Mouse (Mus musculus) heart, embryonic 11.5 days (tissue): ENCODE data around the gene Tmem251. TPM values are rescaled to one million over a fixed set of nuclear protein-coding genes. Genes with fewer than 3 reads are reported as not detected.

ENCODE experiments used
- ATAC-seq: fragments of 200-750 bp; cut with Nextera tagmentation; replicated peaks from 2 replicates; pipeline ENCODE4 v1.8.0; 2017; ENCODE audit warnings: moderate library complexity; ENCODE audit not compliant: insufficient number of reproducible peaks, low FRiP score, low TSS enrichment
- H3K27ac ChIP-seq: fragments of 300-500 bp; sonication (generic); 2 replicates; pipeline ENCODE4 v1.5.1; 2014; ENCODE audit warnings: mild to moderate bottlenecking, low read depth, low read length
- H3K27me3 ChIP-seq: fragments of 300-500 bp; sonication (generic); 2 replicates; pipeline ENCODE4 v1.6.1; 2014; ENCODE audit warnings: mild to moderate bottlenecking, low read length, mixed read lengths; ENCODE audit not compliant: control insufficient read depth, insufficient read depth
- H3K36me3 ChIP-seq: fragments of 300-500 bp; sonication (generic); 2 replicates; pipeline ENCODE4 v1.6.1; 2014; ENCODE audit warnings: mild to moderate bottlenecking, low read length, moderate library complexity, mixed read lengths; ENCODE audit not compliant: control insufficient read depth, insufficient read depth
- H3K4me1 ChIP-seq: fragments of 300-500 bp; sonication (generic); 2 replicates; pipeline ENCODE4 v1.6.1; 2014; ENCODE audit warnings: low read length; ENCODE audit not compliant: control insufficient read depth, insufficient read depth
- H3K4me2 ChIP-seq: fragments of 300-500 bp; sonication (generic); 2 replicates; pipeline ENCODE4 v1.6.1; 2014; ENCODE audit warnings: mild to moderate bottlenecking, moderate library complexity
- H3K4me3 ChIP-seq: fragments of 300-500 bp; sonication (generic); 2 replicates; pipeline ENCODE4 v1.5.1; 2014; ENCODE audit warnings: low read depth, low read length
- H3K9ac ChIP-seq: fragments of 300-500 bp; sonication (generic); 2 replicates; pipeline ENCODE4 v1.6.1; 2014; ENCODE audit warnings: mild to moderate bottlenecking, low read depth, low read length, moderate library complexity
- H3K9me3 ChIP-seq: fragments of 300-500 bp; sonication (generic); replicated peaks from 2 replicates; pipeline ENCODE4 v1.6.1; 2016; ENCODE audit warnings: low read length; ENCODE audit not compliant: control insufficient read depth
- WGBS: fragments of 180-500 bp; shearing (Covaris S2); extraction: QIAGEN DNeasy Blood & Tissue Kit; methylation state at CpG from one replicate; pipeline ENCODE4 v1.1.7; 2014; ENCODE audit not compliant: insufficient replicate concordance; 5-methylcytosine and 5-hydroxymethylcytosine counted together
- polyA plus RNA-seq: library from polyadenylated mRNA; unstranded; fragments of >200 nt; fragmentation: Nextera tagmentation; extraction: Ambion mirVana; gene quantifications from 2 replicates; pipeline ENCODE4 v1.2.1, GENCODE M21; 2014

The Tmem251 gene
- polyA plus RNA-seq, 1 experiment from 2014 or later = 7.9 TPM

DNA sequence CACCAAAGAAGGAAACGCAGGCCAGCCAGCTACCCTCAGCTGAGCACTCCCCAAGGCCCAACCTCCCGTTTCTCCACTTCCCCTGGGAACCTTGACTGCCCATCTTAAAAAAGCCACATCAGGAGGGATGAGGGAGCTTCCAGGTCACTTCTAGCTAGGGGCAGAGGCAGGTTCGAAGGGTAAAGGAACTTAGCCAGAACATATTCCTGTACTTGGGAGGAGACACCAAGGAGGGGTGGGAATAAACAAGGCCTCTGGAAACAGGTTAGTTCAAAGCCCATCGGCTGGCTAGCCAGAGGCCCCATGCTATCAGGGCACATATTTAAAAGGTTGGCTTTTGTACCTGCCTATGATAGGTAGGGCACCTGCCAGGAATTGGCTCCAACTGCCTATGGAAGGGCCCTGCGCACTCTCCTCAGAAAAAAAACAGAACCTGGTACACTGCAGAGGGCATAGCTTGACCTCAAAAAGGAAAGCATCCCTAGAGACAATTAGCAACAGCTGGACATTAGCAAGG is 41.8 kb upstream of the Tmem251 start:
- peaks cover 23% of the 10 kb centered on the region for H3K4me1 ChIP-seq
- peaks cover 11% of the 10 kb centered on the region for H3K27me3 ChIP-seq
- no peak overlapping the region for H3K9ac ChIP-seq
- no peak overlapping the region for H3K27ac ChIP-seq
- no peak overlapping the region for H3K4me2 ChIP-seq
- 84% methylated on average over 5 of the region's 5 CpGs for WGBS
- H3K4me3 ChIP-seq = no peak overlapping the region
- ATAC-seq = no peak
- no peaks in the 10 kb centered on the region for H3K36me3 ChIP-seq
- no peaks in the 10 kb centered on the region for H3K9me3 ChIP-seq

- Histone ChIP-seq H3K4me3 (peak overlapping the region; percentile 12; the same call in 1 of the 2 replicates), H3K36me3 (no peaks in the 10 kb centered on the region), H3K9me3 (no peaks in the 10 kb centered on the region), H3K9ac (no peak overlapping the region), H3K4me1 (peaks cover 23% of the 10 kb centered on the region), H3K4me2 (peak overlapping the region; percentile 96), H3K27ac (no peak overlapping the region), H3K27me3 (peaks cover 14% of the 10 kb centered on the region)
- ATAC-seq = no peak
- WGBS = 6% methylated on average over 15 of the region's 15 CpGs
Observed at GRCm38 (mm10) chr12:102702356-102703110, 41.0 kb upstream of the Tmem251 start.

- Histone ChIP-seq H3K4me3 (peak overlapping the region; percentile 12; the same call in 1 of the 2 replicates), H3K9me3 (no peaks in the 10 kb centered on the region), H3K4me1 (peaks cover 24% of the 10 kb centered on the region), H3K27ac (no peak overlapping the region), H3K9ac (no peak overlapping the region), H3K27me3 (peaks cover 14% of the 10 kb centered on the region), H3K36me3 (no peaks in the 10 kb centered on the region), H3K4me2 (peak overlapping the region; percentile 96)
- no peak for ATAC-seq
- 13% methylated on average over 4 of the region's 4 CpGs for WGBS
Observed at GRCm38 (mm10) chr12:102703111-102703412, 40.5 kb upstream of the Tmem251 start.

DNA sequence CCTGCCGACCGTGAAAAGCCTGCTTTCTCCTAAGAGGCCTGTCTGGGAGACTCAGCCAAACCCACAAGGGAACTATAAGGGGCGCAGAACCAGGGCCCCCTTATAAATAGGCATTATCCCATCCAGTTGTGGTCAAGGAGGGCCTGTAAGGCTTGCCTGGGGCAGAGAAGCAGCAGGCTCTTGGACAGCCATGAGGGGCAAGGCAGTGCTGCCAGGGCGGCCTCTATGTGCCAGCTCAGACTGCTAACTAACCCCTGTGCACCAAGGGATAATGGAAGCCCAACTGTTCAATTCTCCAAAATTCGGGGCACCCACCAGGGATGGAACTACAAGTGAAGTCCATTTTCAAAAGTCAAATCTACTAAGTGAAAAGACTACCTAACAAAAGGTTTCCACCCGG is 40.1 kb upstream of the Tmem251 start:
- no peak for ATAC-seq
- Histone ChIP-seq H3K4me2 (peak overlapping the region; percentile 96), H3K27me3 (peaks cover 14% of the 10 kb centered on the region), H3K4me3 (peak overlapping the region; percentile 85; the same call in 1 of the 2 replicates), H3K9ac (no peak overlapping the region), H3K36me3 (no peaks in the 10 kb centered on the region), H3K27ac (no peak overlapping the region), H3K9me3 (no peaks in the 10 kb centered on the region), H3K4me1 (peaks cover 20% of the 10 kb centered on the region)
- 54% methylated on average over 6 of the region's 6 CpGs for WGBS

DNA sequence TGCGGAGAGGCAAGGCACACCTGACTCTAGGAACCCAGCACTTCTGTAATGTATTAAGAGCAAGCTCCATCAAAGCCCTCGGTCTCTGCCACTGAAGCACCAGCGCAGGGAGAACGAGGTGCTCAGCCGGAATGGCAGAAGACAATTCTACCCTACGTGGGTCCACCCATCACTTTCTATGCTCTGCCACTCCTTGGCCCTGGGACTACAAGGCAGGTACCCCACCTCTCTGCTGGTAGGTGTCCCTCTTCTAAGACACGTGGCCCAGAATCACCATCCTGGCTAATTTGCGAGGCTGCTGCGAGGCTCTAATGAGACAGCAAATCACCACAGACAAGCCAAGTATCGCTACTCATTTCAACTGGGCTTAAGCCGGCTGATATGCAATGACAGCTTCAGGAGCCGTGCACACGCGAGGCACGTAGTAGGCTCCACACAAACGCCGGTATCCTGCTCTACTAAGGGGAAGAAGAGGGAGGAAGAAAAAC is 39.6 kb upstream of the Tmem251 start:
- Histone ChIP-seq H3K27ac (no peak overlapping the region), H3K27me3 (peaks cover 14% of the 10 kb centered on the region), H3K4me1 (peaks cover 20% of the 10 kb centered on the region), H3K4me2 (peak overlapping the region; percentile 96), H3K9ac (peak overlapping the region; percentile 72), H3K36me3 (no peaks in the 10 kb centered on the region), H3K4me3 (peak overlapping the region; percentile 85), H3K9me3 (no peaks in the 10 kb centered on the region)
- 6% methylated on average over 17 of the region's 17 CpGs for WGBS
- ATAC-seq = no peak

GRCm38 (mm10) chr12:102704457-102705198 is 38.9 kb upstream of the Tmem251 start, which contains the start of gene Itpk1:
Gene Itpk1 (minus strand): TSS chr12:102704930.
- Histone ChIP-seq H3K4me1 (peaks cover 20% of the 10 kb centered on the region), H3K4me3 (peak within 1 kb of the TSS; percentile 85), H3K27me3 (peaks cover 14% of the 10 kb centered on the region), H3K9me3 (no peaks in the 10 kb centered on the region), H3K9ac (peak within 1 kb of the TSS; percentile 87), H3K27ac (no peak within 1 kb of the TSS), H3K36me3 (no peaks in the 10 kb centered on the region), H3K4me2 (peak within 1 kb of the TSS; percentile 96)
- peak; percentile 90 for ATAC-seq
- under 1% methylated on average over 83 of the region's 105 CpGs for WGBS

DNA sequence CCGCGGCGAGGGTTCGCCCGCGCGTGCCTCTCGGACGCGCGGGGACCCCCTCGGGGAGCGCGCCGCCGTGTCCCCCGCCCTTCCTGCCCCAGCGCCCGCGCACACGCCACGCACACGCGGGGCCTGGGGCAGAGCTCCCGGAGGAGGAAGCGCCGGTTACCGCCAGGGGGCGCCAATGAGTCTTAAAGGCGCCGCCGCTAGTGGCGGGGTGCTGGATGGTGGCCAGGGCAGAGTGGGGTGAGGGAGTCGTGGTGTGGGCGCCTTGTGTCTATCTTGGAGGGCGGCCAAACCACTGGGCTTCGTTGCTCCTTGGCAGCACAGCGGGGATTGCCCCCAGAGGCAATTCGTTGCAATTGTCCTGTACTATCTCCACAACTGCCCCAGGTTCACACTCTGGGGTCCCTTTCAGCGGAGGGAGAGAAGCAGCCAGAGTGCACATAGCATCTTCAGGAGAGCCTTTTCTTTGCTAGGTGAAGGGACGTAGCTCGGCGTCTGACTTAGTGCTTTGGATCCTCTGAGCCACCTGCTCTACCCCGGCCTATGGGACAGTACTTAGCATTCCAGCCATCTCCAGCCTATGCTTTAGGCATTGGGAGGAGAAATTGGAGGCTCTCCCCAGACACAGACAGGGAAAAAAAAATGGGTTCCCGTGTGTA is 38.2 kb upstream of the Tmem251 start:
- Histone ChIP-seq H3K4me1 (peaks cover 20% of the 10 kb centered on the region), H3K36me3 (no peaks in the 10 kb centered on the region), H3K9ac (peak overlapping the region; percentile 87), H3K4me2 (peak overlapping the region; percentile 96), H3K27me3 (peaks cover 14% of the 10 kb centered on the region), H3K9me3 (no peaks in the 10 kb centered on the region), H3K4me3 (peak overlapping the region; percentile 85), H3K27ac (no peak overlapping the region)
- 2% methylated on average over 45 of the region's 45 CpGs for WGBS
- peak; percentile 74 for ATAC-seq

GRCm38 (mm10) chr12:102705906-102706640 is 37.5 kb upstream of the Tmem251 start:
- no peaks in the 10 kb centered on the region for H3K9me3 ChIP-seq
- no peaks in the 10 kb centered on the region for H3K36me3 ChIP-seq
- H3K4me2 ChIP-seq = peak overlapping the region; percentile 96
- H3K4me3 ChIP-seq = peak overlapping the region; percentile 85; the same call in 1 of the 2 replicates
- H3K27ac ChIP-seq = no peak overlapping the region
- ATAC-seq = no peak
- no peak overlapping the region for H3K9ac ChIP-seq
- WGBS = 58% methylated on average over 6 of the region's 6 CpGs
- peaks cover 14% of the 10 kb centered on the region for H3K27me3 ChIP-seq
- H3K4me1 ChIP-seq = peaks cover 20% of the 10 kb centered on the region
